Mouse (Mus musculus): ENCODE results near the gene Wipf1. TPM values are rescaled to one million over a fixed set of nuclear protein-coding genes. Genes with fewer than 3 reads are reported as not detected.
"Not testable (repeated sequence)": the region's sequence is repeated elsewhere in the genome, so short reads cannot be mapped to it uniquely, and the experiment has no call there.

The Wipf1 gene
- total RNA-seq (2021), result 10 to 100 TPM; 20.4 to 22.1 TPM
- long read RNA-seq, experiment 1, full-length matches to known transcripts, result 1 of 2 reads
- long read RNA-seq, experiment 1, partial matches to known transcripts, result 1 of 2 reads
- long read RNA-seq, experiment 1, other reads (novel, unspliced or antisense), result 0 of 2 reads
- long read RNA-seq, experiment 2, full-length matches to known transcripts, result 3 of 23 reads
- long read RNA-seq, experiment 2, partial matches to known transcripts, result 14 of 23 reads
- long read RNA-seq, experiment 2, other reads (novel, unspliced or antisense), result 6 of 23 reads

DNA sequence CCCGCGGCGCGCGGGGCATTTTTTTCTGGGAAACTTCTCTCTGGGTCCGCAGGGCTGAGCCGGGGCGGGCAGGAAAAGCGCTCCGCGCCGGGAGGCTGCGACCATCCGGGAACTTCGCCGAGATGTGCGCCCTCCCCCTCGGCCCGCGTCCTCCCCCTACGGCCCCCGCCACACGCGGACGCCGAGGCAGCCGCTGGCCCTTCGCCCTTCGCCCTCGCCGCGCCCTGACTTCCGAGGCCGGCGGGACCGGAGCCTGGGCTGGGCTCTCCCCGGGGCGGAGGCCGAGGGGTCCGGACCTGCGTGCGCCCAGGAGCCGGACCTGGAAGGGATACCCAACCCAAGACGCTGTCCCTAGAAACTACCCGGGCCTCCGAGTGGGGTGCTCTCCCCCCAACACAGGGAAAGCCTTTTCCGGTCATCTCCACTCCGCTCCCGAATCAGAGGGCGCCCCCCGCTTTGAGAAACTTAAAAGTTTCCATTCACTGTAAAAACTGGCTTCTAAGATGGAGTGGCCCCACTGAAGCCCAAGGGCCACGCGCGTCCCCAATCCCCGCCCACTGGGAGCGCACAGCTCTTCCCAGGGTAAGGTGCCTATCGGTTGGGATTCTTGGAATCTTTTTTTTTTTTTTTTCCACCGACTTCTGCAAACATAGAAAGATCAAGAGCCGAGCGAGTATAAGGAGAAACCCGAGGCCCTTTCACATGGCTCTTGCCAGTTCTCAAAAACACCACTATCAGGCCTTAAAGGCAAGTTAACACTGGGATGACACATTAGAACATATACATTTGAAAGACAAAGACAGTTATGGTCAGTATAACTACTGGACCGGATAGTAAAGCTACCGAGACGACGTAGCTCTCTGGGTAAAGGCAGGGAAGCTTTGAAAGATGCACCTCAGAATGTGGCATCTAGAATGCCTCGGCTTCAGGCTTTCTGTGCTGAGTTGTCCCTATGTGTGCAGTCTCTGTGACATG lies at the start of gene Wipf1:
Gene Wipf1, minus strand, starts transcription at position 379 of the 975 bp plus-strand sequence.
- peak; percentile 55 to 70 for DNase-seq (ENCODE audit: low spot score in 2 of 2)

DNA sequence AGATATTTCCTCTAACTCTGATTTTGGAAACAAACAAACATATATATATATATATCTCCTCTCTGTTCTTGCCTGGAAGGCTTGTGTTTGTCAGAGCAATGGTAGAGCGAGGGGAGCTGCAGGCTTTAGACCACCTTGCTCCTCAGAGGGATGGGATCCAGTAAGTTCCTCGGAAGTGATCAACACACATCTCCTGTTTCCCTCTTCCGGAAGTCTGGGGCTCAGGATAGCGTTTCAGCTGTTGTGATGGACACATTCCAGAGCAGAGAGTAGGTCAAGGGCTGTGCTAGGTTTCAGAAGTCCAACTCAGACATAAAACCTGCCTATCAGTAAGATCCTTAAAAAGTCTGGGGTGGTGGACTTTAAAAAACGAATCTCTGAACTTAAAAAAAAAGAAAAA lies 49.6 kb upstream of the Wipf1 start:
- DNase-seq (ENCODE audit: low spot score in 2 of 2), result no peak

DNA sequence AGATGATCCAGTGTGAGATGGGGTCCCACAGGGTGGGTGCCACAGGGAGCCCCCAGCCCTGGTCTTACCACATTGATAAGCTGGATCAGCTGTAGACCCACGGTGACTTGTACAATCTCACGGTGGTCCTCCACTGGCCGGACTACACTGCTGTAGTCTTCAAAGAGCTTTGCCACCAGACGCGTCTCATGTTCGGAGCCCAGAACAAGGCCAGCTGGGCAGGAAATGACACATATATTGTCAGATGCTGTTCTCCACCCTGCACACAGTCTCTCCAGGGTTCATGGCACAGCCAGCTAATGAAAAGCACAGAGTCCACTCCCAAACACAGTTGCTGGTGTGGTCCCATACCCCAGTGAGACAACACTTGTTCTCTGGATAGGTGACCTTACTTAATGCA lies 44.9 kb upstream of the Wipf1 start:
- DNase-seq (ENCODE audit: low spot score in 2 of 2), result no peak

DNA sequence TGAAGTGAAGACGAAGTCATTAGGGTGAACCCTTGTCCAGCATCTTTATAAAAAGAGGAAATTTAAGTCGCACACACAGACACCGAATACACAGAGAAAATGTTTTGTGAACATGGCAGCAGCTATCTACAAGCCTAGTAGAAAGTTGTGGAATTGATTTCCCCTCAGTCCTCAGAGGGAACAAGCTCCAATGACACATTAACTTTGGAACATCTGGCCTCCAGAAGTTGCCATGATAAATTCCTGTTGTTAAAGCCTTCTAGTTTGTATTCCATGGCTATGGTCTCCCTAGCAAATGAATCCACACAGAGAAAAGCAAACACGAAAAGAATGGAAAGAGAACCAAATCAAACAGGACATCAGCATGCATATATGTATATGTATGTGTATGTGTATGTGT lies 44.0 kb upstream of the Wipf1 start:
- no peak for DNase-seq (ENCODE audit: low spot score in 2 of 2)

DNA sequence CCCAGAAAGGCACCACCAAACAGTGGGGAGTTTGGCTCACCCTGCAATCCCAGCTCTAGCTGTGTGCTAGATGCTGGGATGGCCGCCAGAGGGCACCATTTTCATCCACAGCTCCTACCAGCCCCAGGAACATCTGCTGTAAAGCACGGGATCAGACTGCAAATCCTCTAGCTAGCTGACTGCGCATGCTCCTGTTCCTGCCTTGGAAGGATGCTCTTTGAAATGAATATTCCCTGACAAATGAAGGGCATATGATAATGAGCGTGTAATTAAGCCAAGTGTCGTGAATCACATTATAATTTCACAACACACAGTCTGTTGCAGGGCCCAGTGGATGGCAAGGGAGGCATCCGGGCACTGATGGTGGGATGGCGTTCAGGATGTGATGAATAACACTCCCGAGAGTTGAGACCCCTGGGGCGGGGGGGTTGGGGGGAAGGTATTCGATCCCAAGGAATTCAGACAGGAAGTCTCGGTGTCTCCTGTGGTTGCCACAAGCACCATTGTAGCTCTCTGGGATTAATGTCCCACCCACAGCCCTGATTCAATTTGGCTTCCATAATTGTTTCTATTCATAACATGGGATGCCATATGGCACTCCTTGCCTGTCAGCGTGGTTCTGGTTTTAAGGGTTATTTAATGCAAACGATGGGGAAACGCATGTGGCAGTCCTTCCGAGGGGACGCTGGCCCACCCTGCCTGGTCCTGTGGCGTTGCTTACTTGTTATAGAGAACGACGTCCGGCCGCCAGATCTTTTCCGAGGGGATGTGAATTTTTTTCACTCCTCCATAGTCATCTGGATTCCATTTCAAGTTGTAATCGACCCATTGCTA lies 43.2 kb upstream of the Wipf1 start:
- peak; percentile 33 to 43 for DNase-seq (ENCODE audit: low spot score in 2 of 2)

DNA sequence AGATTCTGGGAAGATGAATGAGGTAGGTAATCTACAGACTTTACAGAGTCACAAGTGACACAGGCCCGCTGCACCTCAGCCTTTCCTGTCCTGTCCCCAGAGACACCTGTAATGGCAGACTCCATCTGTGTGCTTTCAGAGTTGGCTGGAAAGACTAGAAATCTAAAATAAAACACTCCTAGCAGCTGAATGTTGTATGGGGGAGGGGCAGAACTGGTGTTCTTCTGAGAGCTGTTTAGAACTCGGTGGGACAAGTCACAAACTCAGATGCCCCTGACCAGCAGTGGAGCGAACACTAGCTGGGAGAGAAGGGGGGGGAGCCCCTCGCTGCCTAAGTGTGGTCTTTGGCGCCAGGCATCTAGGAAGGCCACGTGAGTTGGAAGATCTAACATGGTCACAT lies 42.4 kb upstream of the Wipf1 start:
- DNase-seq (ENCODE audit: low spot score in 2 of 2), result no peak

DNA sequence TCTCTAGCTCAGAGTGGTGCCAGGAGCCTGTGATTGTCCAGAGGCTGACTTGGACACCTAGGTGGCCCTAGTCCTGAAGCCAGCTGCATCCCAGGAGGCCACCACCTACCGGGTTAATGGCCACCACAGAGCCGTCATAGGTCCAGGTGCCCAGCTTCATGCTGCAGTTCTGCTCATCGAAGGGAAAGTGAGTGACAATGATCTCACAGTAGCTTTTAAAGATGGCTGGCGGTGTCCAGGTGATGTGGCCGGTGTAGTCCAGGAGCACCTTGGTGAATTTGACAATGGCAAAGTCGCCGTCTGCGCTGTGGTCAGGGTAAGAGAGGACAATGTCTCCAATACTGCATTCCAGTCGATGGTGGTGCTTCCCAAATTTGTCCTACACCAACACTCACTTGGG lies 41.8 kb upstream of the Wipf1 start:
- no peak for DNase-seq (ENCODE audit: low spot score in 2 of 2)

DNA sequence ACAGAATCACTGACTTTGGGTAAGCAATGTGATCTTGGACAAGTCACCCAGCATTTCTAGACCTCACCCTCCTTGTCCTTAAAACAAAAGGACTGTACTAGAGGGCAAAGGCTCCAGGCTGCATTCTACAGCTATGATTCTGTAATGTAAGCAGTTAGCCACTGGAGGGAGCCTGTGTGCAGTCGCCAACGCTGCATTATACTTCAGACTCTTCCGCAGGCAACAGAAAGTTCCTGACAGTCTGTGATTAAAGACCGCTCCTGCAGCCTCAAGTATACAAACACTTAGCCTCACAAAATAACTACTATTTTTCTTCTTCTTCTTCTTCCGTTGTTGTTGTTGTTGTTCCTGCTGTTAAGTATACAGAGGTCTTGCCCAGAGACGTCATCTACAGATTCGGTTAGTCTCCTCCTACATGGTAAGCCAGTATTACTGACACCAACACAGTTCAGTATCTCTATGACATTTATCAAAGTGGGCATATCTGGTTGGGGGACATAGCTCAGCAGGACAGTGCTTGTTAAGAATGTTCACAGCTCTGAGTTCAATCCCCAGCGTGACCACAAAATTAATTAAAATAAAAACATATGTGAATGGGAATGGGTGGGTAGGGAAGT lies 37.6 kb upstream of the Wipf1 start:
- DNase-seq (ENCODE audit: low spot score in 2 of 2), result no peak

DNA sequence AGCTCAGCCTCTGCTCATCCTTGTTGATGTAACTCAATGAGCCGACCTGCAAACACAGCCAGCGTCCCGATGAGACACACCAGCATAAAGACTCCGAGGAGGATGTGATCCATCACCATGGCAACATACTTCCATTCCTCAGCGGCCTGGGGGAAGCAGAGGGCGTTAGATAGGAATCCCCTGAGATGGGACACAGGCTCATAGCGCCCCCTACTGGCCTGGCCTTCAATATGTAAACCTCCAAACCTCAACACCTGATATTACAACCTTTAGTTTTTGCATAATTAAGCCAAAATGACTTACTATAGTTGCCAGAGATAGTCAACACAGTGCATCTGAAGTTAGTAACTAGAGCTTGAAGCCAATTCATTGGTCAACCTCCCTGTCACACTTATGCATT lies 36.6 kb upstream of the Wipf1 start:
- no peak for DNase-seq (ENCODE audit: low spot score in 2 of 2)

DNA sequence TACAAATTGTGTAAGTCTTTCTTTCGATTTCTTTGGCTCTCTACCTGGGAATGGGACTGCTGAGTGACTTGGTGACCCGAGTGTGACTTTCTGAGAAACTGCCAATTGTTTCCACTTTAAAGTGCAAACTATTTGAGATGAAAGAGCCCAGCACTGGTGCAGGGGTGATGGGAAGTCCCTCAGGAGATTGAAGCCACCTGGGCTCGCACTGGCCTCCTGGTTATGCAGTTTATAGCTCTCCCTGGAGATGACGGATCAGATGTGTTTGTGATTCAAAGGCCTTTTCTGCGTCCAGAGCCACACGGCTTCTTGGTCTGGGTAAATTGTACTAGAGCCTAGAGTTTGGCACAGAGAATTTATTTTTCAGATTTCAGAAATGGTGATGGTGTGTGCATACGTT lies 34.2 kb upstream of the Wipf1 start:
- no peak for DNase-seq (ENCODE audit: low spot score in 2 of 2)

DNA sequence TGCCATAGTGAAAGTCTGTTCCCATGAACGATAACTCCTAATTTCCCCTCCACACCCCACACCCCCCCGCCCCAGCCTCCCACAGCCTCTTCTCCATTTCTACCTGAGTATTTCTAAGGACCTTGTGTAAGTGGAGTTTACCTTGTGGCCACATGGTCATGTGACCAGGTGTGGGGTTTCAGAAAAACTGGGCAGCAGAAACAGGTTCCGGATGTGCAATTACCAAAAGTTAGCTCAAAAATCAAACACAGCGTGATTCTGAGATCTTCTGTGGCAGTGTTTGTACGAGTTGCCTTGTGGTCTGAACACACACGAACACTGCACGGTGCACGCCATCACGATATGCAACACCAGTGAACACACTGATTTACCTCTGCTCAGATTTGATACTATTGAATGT lies 33.1 kb upstream of the Wipf1 start:
- DNase-seq (ENCODE audit: low spot score in 2 of 2), result no peak

DNA sequence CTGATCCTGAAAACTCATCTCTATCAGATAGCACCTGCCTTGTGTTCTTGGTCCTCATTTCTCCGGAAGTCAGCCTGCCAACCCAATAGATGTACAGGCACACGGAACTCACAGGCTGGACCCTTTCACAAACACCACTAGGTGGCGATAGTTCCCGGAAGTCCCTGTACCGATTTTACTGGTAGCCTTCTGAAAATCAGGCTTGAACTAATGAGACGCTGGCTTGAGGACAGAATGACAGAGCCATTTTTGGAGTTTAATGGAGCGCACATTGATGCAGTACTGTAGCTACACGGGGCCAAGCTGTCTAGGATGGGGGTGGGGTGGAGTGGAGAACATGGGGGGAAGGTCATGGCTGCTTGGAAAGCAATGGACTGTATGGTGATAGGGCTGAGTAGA lies 32.1 kb upstream of the Wipf1 start:
- no peak for DNase-seq (ENCODE audit: low spot score in 2 of 2)

DNA sequence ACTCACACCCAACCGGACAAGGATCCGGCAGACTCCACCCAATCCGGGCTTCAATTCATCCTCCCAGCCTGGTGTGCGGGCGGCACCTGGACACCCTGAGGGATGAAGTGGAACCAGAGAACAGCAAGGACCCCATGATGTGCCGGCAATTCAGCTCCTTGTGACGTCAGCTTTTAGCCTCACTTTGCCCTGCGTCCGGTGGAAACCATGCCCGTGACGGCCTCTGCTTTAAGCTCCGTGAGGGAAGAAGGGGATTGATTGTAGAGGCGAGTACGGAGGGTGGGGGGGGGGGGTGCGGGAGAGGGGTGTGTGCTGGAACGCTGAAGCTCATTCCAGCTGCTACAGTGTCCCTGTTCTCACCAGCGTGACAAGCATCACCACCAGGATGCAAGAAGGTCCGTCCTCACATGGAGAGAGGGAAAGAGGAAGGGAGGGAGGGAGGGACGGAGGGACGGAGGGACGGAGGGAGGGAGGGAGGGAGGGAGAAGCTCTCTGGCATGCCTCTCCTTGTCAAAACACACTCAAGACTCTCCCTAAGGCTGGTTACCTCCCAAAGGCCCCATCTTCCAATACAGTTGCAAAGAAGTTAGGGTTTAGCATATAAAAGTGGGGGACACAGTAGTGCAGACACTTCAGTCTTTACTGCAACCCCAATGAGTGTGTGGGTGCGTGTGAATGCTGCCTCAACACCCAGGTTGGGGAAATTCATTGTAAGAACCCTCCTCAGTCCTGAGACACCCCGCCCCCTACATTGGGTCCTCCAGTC lies 31.5 kb upstream of the Wipf1 start:
- DNase-seq (ENCODE audit: low spot score in 2 of 2), result no peak

DNA sequence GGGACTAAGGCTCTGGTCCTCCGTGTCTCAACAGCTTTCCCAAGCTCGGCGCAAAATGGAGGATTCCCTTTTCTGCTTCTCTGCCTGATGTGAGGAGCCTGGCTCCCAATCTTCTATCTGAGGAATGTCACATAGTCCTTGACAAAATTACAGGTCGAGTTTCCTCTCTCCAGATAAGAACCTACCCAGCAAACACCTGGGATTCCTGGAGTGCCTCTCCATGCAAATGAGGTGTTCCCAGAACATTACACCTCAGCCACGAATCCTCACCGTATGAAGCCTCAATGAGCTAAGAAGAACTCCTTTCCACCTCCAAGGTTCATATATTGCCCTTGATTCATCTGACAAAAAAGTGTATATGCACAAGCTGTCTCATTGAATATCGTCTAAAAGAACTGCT lies 30.9 kb upstream of the Wipf1 start:
- DNase-seq (ENCODE audit: low spot score in 2 of 2), result no peak

DNA sequence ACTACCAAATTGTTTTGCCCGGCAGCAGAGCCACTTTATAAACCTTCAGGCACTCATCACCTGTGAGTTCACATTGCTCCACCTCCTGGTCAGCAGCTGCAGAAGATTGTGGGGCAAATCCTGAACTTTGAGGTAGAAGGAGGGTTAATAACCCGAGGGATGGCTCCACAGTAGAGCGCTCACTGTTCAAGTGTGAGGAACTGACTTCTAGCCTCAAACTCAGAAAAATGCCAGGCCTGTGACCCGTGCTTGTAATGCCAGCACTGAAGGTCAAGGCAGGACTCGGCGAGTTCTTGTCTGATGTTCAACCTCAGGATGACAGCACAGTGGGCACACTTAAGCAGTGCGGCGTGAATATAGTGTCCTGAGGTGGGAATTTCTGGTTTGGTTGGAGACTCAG lies 28.4 kb upstream of the Wipf1 start:
- no peak for DNase-seq (ENCODE audit: low spot score in 2 of 2)

DNA sequence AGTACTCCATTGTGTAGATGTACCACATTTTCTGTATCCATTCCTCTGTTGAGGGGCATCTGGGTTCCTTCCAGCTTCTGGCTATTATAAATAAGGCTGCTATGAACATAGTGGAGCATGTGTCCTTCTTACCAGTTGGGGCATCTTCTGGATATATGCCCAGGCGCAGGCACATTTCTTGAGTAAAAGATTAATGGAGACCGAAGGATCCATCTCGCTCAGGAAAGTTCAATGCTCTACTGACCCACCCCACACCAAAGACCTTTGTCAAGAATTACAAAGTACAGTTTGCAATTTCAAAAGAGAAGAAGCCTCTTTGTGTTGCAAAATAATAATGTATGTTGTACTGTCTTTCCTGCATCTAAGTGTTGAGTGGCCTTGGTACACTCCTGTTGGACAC lies 27.5 kb upstream of the Wipf1 start:
- not testable (repeated sequence) for DNase-seq (ENCODE audit: low spot score in 2 of 2)

DNA sequence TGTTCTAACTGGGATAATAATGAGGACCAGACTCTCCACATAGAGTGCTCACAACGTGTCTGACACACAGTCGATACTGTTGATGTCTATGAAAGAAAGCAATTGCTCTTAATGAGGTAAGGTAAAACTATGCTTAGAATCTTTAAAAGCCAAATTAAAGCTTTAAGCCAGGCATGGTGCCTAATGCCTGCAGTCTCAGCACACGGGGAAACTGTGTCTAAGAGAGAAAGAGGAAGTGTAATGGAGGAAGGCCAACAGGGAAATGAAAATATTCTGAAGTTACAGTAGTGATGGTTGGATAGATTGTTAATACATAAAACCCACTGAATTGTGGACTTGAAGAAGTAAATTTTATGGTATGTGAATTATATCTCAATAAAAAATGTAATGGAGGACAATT lies 24.9 kb upstream of the Wipf1 start:
- DNase-seq (ENCODE audit: low spot score in 2 of 2), result no peak

DNA sequence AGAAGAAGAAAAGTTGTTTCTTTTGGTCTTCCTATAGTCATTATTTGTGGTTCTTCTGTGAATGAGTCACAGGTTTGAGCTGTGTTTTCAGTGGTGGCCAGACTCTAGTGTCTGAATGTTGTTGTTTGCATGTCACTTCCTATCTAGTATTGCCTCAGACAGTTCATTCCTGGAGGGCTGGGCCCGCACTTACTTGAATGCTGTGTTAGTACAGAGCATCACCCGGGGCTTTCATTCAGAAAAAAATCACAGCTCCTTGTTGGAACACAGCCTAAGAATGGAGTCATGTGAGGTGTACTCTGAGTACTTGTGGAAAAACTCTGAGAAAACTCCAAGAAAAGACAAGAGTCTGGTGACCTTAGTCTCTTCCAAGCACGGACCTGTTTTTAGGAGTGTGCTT lies 23.4 kb upstream of the Wipf1 start:
- DNase-seq (ENCODE audit: low spot score in 2 of 2), result no peak

DNA sequence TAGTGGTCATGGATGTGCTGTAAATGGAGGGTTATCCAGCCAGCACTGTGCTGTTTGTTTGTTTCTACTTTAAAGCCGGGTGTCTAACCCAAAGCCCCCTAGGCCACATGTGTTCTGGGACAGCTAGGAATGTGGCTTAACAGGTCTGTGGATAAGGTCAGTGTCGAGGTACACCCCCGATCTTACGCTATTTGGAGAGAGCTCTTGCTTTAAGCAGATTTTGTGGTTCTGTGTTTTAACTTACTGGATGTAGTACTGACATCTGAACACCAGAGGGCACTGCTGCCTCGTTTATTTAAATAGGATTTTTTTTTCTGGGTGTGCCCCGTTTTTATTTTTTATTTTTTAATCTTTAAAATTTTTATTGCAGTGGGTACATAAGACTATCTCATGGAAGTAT lies 21.2 kb upstream of the Wipf1 start:
- no peak for DNase-seq (ENCODE audit: low spot score in 2 of 2)

DNA sequence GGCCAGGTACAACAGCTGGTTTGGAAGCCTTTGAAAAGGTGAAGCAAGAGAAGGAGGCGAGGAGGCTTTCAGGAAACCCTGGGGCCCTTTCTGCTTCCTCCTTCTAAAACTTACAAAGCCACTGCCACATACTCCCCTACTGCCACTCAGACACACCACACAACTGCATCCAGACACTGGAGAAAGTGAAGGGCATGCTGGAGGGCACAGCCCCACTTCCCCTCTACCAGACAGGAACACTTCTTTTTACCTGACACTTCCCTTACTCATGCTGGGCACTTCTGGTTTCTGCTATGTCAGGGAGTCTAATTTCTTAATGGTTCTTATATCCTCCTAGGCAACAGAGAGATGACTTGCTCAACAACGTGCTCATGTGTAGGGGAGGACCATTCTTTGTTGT lies 19.0 kb upstream of the Wipf1 start:
- no peak for DNase-seq (ENCODE audit: low spot score in 2 of 2)
